Mouse (Mus musculus) lung, embryonic 16.5 days (tissue): Measurements from ENCODE around the gene Cntnap4. TPM values are rescaled to one million over a fixed set of nuclear protein-coding genes. Genes with fewer than 3 reads are reported as not detected.

Experiments
- ATAC-seq: fragments of 200-750 bp; cut with Nextera tagmentation; 2 replicates; pipeline ENCODE4 v1.8.0; 2017; ENCODE audit warnings: low read depth, mild to moderate bottlenecking, moderate library complexity
- H3K27ac ChIP-seq: fragments of 300-500 bp; sonication (generic); 2 replicates; pipeline ENCODE4 v1.5.1; 2014; ENCODE audit warnings: mild to moderate bottlenecking, control low read depth, low read length
- H3K27me3 ChIP-seq: fragments of 300-500 bp; sonication (generic); 2 replicates; pipeline ENCODE4 v1.6.1; 2014; ENCODE audit warnings: low read depth, low read length, mixed read lengths; ENCODE audit not compliant: control insufficient read depth, insufficient read depth
- H3K36me3 ChIP-seq: fragments of 300-500 bp; sonication (generic); 2 replicates; pipeline ENCODE4 v1.6.1; 2014; ENCODE audit warnings: low read length; ENCODE audit not compliant: control insufficient read depth, insufficient read depth
- H3K4me1 ChIP-seq: fragments of 300-500 bp; sonication (generic); replicated peaks from 2 replicates; pipeline ENCODE4 v1.6.1; 2014; ENCODE audit warnings: low read length, mixed read lengths; ENCODE audit not compliant: control insufficient read depth, insufficient read depth
- H3K4me2 ChIP-seq: fragments of 300-500 bp; sonication (generic); 2 replicates; pipeline ENCODE4 v1.6.1; 2014; ENCODE audit warnings: low read depth, low read length, control low read depth
- H3K4me3 ChIP-seq: fragments of 300-500 bp; sonication (generic); 2 replicates; pipeline ENCODE4 v1.5.1; 2014; ENCODE audit warnings: mild to moderate bottlenecking, low read length, control low read depth
- H3K9ac ChIP-seq: fragments of 300-500 bp; sonication (generic); 2 replicates; pipeline ENCODE4 v1.6.1; 2014; ENCODE audit warnings: low read length, control low read depth
- H3K9me3 ChIP-seq: fragments of 300-500 bp; sonication (generic); 2 replicates; pipeline ENCODE4 v1.6.1; 2016; ENCODE audit warnings: low read length; ENCODE audit not compliant: control insufficient read depth
- WGBS: fragments of 180-500 bp; shearing (Covaris S2); extraction: QIAGEN DNeasy Blood & Tissue Kit; methylation state at CpG from one replicate; pipeline ENCODE4 v1.1.7; 2014; 5-methylcytosine and 5-hydroxymethylcytosine counted together
- polyA plus RNA-seq: library from polyadenylated mRNA; unstranded; fragments of >200 nt; fragmentation: Nextera tagmentation; extraction: Ambion mirVana; gene quantifications from 2 replicates; pipeline ENCODE4 v1.2.1, GENCODE M21; 2015

Cntnap4 gene
- 0.05 and 0.14 TPM in 2 replicates for polyA plus RNA-seq

DNA sequence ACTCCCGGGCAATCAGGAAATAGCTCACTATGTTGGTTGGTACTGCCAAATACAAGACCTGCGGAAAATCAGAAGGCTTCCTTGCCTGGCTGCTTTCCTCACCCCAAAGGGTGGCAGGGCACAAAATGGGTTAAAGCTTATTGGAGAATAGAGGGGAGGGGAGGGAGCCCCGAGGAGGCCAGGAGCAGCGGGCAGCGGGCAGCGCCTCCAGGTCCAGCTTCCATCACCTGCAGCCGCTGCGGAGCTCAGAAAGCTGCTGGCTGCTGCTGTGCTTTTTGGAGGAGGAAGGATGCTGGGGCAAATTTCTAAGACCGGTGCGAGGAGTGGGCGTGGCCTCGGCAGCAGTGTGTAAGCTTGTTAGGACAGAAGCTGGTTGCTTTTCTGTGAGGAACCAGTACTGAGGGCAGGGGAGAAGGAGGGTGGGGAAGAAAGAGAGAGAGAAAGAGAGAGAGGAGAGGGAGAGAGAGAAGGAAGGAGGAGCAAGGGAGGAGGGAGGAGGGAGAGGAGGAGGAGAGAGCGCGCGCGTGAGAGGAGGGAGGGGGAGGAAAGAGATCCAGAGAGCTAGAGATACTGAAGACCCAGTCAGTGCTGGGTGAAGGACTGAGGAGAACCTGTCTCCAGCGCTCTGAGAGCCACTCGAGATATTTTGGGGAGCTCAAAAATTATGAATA, at the start of gene Cntnap4:
Gene Cntnap4, plus strand, starts transcription at position 573 of the 671 bp plus-strand sequence.
- Histone ChIP-seq H3K27me3 (peaks cover 12% of the 10 kb centered on the region), H3K4me2 (0 out of 2 replicates have a peak within 1 kb of the TSS, but pooled peaks have one; percentile 8), H3K4me3 (no peak within 1 kb of the TSS), H3K27ac (no peak within 1 kb of the TSS), H3K36me3 (no peaks in the 10 kb centered on the region), H3K4me1 (no peaks in the 10 kb centered on the region), H3K9me3 (no peaks in the 10 kb centered on the region), H3K9ac (no peak within 1 kb of the TSS)
- WGBS, result 1% methylated on average over 18 of the region's 18 CpGs
- no peak for ATAC-seq

DNA sequence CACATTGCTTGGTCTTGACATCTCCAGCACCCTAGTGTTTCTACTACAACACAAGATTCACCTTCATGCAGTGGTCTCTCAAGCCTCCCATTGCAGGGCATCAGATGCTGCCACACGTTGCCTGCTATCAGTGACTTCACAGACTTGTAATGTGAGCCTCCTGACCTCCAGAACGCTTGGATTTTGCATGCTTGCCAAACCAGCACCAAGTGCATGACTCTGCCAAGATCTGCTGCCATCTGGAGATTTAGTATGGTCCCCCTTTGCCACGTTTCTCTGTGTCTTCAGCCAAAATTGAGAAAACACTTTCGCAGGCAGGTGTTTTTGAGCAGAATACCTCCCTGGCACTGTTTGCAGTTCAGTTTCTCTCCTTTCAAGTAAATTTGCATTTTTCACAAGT, 12.5 kb upstream of the Cntnap4 start:
- H3K4me3 ChIP-seq, result no peak overlapping the region
- H3K27ac ChIP-seq, result no peak overlapping the region
- H3K9me3 ChIP-seq, result no peaks in the 10 kb centered on the region; the same call in 1 of the 2 replicates
- H3K9ac ChIP-seq, result no peak overlapping the region
- no peaks in the 10 kb centered on the region for H3K36me3 ChIP-seq
- H3K27me3 ChIP-seq, result no peaks in the 10 kb centered on the region
- whole genome bisulfite sequencing, result 27% methylated on average over 4 of the region's 4 CpGs
- no peak for ATAC-seq
- no peak overlapping the region for H3K4me2 ChIP-seq
- no peaks in the 10 kb centered on the region for H3K4me1 ChIP-seq

GRCm38 (mm10) chr8:112570541-112570940, 698 bp downstream of the Cntnap4 start:
- H3K4me1 ChIP-seq, result no peaks in the 10 kb centered on the region
- H3K27ac ChIP-seq, result no peak overlapping the region
- no peak for ATAC-seq
- no peak overlapping the region for H3K4me2 ChIP-seq
- H3K9ac ChIP-seq, result no peak overlapping the region
- no peaks in the 10 kb centered on the region for H3K36me3 ChIP-seq
- H3K4me3 ChIP-seq, result no peak overlapping the region
- H3K9me3 ChIP-seq, result no peaks in the 10 kb centered on the region
- 9% methylated on average over 6 of the region's 6 CpGs for WGBS
- H3K27me3 ChIP-seq, result peaks cover 12% of the 10 kb centered on the region

DNA sequence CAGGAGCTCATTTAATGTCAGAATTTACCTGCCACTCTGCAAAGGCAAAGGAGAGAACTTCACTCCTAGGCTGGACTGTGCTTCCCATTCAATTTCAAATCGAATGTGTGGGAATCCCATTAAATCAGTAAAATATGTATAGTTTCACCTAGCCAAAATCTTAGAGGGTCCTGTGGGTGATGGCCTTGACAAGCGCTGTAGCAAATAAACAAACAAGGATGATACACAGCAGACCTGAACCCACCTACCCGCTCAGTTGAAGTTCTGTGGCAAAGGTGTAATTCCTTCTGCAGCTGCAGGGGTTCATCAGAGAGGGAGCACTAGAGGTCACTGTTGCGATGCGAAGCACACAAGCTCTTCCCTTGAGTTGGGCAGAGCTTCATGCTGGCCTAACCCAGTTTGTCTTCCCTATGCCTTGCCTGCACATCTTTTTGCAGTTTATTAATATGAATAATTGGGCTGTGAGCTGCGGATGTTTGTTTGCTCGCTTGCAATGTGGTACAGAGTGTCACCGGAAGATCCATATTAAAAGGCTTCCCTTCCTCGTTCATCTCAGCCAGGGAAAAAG, 1.6 kb downstream of the Cntnap4 start:
- peaks cover 12% of the 10 kb centered on the region for H3K27me3 ChIP-seq
- ATAC-seq, result no peak
- 15% methylated on average over 9 of the region's 9 CpGs for WGBS

GRCm38 (mm10) chr8:112581473-112581872, 11.6 kb downstream of the Cntnap4 start:
- H3K9ac ChIP-seq, result no peak overlapping the region
- no peak overlapping the region for H3K27ac ChIP-seq
- no peak overlapping the region for H3K4me2 ChIP-seq
- no peak for ATAC-seq
- 28% methylated on average over 6 of the region's 6 CpGs for WGBS
- H3K27me3 ChIP-seq, result no peaks in the 10 kb centered on the region
- no peaks in the 10 kb centered on the region for H3K9me3 ChIP-seq
- no peaks in the 10 kb centered on the region for H3K4me1 ChIP-seq
- no peak overlapping the region for H3K4me3 ChIP-seq
- H3K36me3 ChIP-seq, result no peaks in the 10 kb centered on the region

More for the DNA sequence above, 1.6 kb downstream of the Cntnap4 start:
- no peak overlapping the region for H3K4me3 ChIP-seq
- H3K4me1 ChIP-seq, result no peaks in the 10 kb centered on the region
- no peak overlapping the region for H3K4me2 ChIP-seq
- no peak overlapping the region for H3K27ac ChIP-seq
- H3K9me3 ChIP-seq, result no peaks in the 10 kb centered on the region
- H3K9ac ChIP-seq, result no peak overlapping the region
- no peaks in the 10 kb centered on the region for H3K36me3 ChIP-seq

DNA sequence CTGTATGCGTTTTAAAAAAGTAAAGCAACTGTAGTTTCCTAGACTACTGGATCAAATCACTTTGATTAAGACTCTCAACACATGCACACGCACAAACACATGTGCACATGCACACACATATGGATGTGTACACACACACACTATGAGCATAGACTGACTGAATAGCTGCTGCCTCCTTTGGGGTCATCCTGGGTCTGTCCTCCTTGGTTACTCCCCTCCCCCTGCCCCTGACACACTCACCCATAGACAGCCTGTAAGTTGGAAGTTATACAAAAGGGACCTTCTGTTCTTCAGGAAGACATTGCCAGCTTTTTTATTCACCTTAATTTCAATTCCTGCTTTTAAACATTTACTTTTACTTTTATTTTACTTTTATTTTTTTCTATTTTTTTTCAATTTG, 13.6 kb downstream of the Cntnap4 start:
- Histone ChIP-seq H3K4me1 (no peaks in the 10 kb centered on the region), H3K27ac (no peak overlapping the region), H3K4me2 (no peak overlapping the region), H3K36me3 (no peaks in the 10 kb centered on the region), H3K9me3 (no peaks in the 10 kb centered on the region), H3K9ac (no peak overlapping the region), H3K4me3 (no peak overlapping the region), H3K27me3 (no peaks in the 10 kb centered on the region)
- WGBS, result 77% methylated on average over 2 of the region's 2 CpGs
- no peak for ATAC-seq

DNA sequence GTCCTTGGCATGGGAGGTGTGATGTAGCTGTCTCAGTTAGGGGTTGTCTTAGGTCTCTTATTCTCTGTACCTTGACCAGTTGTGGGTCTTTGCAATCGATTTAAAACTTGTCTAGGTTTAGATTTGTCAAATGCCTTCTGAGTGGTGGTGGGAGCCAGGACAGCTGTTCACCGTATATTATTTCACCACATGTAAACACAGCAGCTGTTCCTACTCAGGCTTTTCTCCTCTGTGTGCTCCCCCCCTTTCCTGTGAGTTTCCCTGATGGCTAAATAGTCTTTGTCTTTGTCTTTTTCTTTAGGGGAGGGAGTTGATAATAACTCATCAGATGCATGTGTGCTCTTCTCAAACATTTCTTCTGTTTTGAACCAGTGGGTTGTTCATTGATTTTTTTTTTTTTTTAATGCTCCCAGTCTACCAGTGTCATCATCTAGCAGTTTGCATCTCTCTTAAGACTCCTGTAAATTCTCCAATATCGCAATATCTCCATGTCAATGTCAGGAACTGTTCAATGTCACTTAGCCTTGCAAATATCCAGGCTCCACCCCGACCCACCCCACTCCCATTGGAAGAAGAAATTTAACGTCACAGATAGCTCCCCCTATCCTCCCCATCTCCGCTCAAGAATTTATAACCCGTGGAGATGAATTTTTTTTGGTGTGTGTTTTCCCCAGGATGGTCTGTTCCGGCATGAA, 18.7 kb downstream of the Cntnap4 start:
- Histone ChIP-seq H3K4me2 (peak overlapping the region; percentile 13; the same call in 1 of the 2 replicates), H3K4me3 (no peak overlapping the region), H3K36me3 (no peaks in the 10 kb centered on the region), H3K27ac (no peak overlapping the region), H3K27me3 (no peaks in the 10 kb centered on the region), H3K9ac (no peak overlapping the region), H3K9me3 (no peaks in the 10 kb centered on the region), H3K4me1 (no peaks in the 10 kb centered on the region)
- 0 out of 2 replicates have a peak, but pooled peaks have one; percentile 47 for ATAC-seq
- 28% methylated on average over 8 of the region's 8 CpGs for WGBS

DNA sequence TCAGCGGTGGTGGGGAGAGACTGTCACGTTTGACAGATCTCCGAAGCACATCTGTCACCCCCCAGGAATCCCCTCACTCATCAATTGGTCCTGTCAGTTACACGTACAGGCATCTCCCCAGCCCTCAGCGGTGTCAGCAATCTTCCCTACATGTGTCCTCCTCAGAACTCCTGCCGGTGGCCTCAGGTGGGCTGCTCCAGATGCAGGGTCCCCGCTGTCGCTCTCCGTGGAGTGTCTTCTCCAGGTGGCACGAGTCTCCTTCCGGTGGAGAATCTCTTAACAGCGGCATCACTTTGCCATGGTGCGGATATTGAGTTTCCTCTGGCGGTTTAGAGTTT, 19.2 kb downstream of the Cntnap4 start:
- no peaks in the 10 kb centered on the region for H3K9me3 ChIP-seq
- H3K9ac ChIP-seq, result no peak overlapping the region
- H3K4me3 ChIP-seq, result no peak overlapping the region
- H3K4me2 ChIP-seq, result peak overlapping the region; percentile 13; the same call in 1 of the 2 replicates
- 44% methylated on average over 14 of the region's 14 CpGs for WGBS
- ATAC-seq, result no peak
- no peaks in the 10 kb centered on the region for H3K27me3 ChIP-seq
- H3K4me1 ChIP-seq, result no peaks in the 10 kb centered on the region
- H3K36me3 ChIP-seq, result no peaks in the 10 kb centered on the region
- H3K27ac ChIP-seq, result no peak overlapping the region

DNA sequence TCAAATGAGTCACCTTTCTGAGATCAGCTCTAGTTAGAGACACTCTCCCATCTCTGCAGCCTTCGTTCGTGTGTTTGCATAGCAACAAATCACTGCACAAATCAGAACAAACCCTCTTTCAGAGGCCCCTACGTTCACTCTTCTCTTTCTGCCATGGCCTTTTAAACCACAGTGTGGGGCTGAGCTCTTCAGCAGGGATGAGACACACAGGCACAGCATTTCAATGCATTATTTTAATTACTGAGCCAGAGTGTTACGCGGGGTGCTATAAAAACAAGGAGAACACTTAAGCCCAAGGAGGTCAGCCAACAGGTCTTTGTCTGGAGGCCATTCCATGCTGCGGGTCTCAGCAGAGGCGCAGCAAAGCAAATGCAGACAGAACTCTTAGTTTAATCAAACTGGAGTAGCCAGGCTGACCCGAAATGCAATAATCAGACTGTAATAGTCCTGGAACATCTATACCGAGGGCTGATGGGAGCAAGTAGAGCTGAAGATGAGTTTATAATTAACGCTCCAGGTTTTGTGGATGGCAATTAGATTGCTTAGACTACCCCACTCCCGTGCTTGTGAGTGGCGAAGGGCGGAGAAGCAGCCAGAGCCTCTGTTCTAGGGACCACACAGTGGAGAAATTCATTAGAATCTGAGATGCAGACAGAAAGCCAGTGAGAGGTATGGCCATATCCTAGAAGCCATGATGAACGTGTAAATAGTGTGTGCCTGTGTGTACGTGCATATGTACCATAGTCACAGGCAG, 26.4 kb downstream of the Cntnap4 start:
- Histone ChIP-seq H3K27me3 (no peaks in the 10 kb centered on the region), H3K9me3 (no peaks in the 10 kb centered on the region), H3K4me3 (no peak overlapping the region), H3K4me2 (no peak overlapping the region), H3K36me3 (no peaks in the 10 kb centered on the region), H3K4me1 (no peaks in the 10 kb centered on the region), H3K27ac (no peak overlapping the region), H3K9ac (no peak overlapping the region)
- whole genome bisulfite sequencing, result 66% methylated on average over 15 of the region's 15 CpGs
- ATAC-seq, result no peak
